Mouse (Mus musculus) forebrain, embryonic 12.5 days (tissue): ENCODE measurements around the gene Itsn1. TPM values are rescaled to one million over a fixed set of nuclear protein-coding genes. Genes with fewer than 3 reads are reported as not detected.

Experiments
- ATAC-seq: fragments of 200-750 bp; cut with Nextera tagmentation; 2 replicates; pipeline ENCODE4 v1.8.0; 2017; ENCODE audit warnings: moderate TSS enrichment; ENCODE audit not compliant: low FRiP score
- H3K27ac ChIP-seq: fragments of 300-500 bp; sonication (generic); 2 replicates; pipeline ENCODE4 v1.5.1; 2016; ENCODE audit warnings: mild to moderate bottlenecking
- H3K27me3 ChIP-seq: fragments of 300-500 bp; sonication (generic); 2 replicates; pipeline ENCODE4 v1.6.1; 2016; ENCODE audit warnings: mild to moderate bottlenecking
- H3K36me3 ChIP-seq: fragments of 300-500 bp; sonication (generic); replicated peaks from 2 replicates; pipeline ENCODE4 v1.6.1; 2016; ENCODE audit warnings: mild to moderate bottlenecking
- H3K4me1 ChIP-seq: fragments of 300-500 bp; sonication (generic); 2 replicates; pipeline ENCODE4 v1.6.1; 2016
- H3K4me2 ChIP-seq: fragments of 300-500 bp; sonication (generic); 2 replicates; pipeline ENCODE4 v1.6.1; 2016; ENCODE audit warnings: mild to moderate bottlenecking, moderate library complexity
- H3K4me3 ChIP-seq: fragments of 300-500 bp; sonication (generic); replicated peaks from 2 replicates; pipeline ENCODE4 v1.5.1; 2016; ENCODE audit warnings: mild to moderate bottlenecking
- H3K9ac ChIP-seq: fragments of 300-500 bp; sonication (generic); 2 replicates; pipeline ENCODE4 v1.6.1; 2016; ENCODE audit warnings: mild to moderate bottlenecking
- H3K9me3 ChIP-seq: fragments of 300-500 bp; sonication (generic); 2 replicates; pipeline ENCODE4 v1.6.1; 2016
- WGBS: fragments of 180-500 bp; shearing (Covaris S2); methylation state at CpG from one replicate; pipeline ENCODE4 v1.1.7; 2016; 5-methylcytosine and 5-hydroxymethylcytosine counted together
- polyA plus RNA-seq: library from polyadenylated mRNA; unstranded; fragments of >200 nt; fragmentation: Nextera tagmentation; extraction: Ambion mirVana; gene quantifications from 2 replicates; pipeline ENCODE4 v1.2.1, GENCODE M21; 2016

The Itsn1 gene
- polyA plus RNA-seq, 1 experiment from 2014 or later = 65.4 TPM

DNA sequence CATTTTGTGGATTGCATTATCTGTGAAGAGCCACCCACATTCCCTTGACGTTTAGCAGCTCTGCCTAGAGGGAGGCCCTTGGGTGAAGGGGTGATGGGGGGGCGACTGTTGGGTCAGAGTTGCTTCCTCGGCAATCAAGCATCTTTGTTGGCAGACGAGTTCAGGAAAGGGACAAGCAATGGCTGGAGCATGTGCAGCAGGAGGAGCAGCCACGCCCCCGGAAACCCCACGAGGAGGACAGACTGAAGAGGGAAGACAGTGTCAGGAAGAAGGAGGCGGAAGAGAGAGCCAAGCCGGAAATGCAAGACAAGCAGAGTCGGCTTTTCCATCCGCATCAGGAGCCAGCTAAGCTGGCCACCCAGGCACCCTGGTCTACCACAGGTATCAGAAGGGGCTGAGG is 110.4 kb downstream of the Itsn1 start:
- WGBS = 78% methylated on average over 11 of the region's 11 CpGs
- no peaks in the 10 kb centered on the region for H3K9me3 ChIP-seq
- no peak overlapping the region for H3K4me3 ChIP-seq
- H3K27ac ChIP-seq = no peak overlapping the region
- H3K36me3 ChIP-seq = peaks cover 57% of the 10 kb centered on the region
- ATAC-seq = no peak
- H3K4me1 ChIP-seq = peaks cover 24% of the 10 kb centered on the region
- no peaks in the 10 kb centered on the region for H3K27me3 ChIP-seq
- no peak overlapping the region for H3K9ac ChIP-seq
- H3K4me2 ChIP-seq = no peak overlapping the region

DNA sequence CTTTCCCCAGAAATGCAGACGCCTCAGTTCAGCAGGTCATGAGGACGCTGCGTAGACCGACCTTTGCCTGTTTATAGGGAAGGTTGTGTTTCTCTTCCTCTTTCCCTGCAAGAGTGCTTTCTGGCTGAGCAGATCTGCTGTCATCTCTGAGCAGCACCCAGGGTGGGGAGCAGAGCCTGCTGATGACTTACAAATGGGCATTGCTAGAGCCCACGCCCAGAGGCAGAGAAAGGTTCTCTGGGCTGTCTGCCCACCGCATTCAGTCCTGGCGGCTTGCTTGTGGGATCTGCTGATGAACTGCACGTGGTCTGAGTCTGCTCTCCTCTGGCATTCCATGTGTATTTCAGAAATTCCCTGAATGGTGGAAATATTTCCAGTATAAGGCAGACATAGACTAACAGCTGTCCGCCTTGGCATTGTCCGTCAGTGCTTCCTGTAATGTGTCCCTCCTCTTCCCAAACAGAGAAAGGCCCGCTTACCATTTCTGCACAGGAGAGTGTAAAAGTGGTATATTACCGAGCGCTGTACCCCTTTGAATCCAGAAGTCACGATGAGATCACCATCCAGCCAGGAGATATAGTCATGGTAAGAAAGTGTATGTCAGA is 112.0 kb downstream of the Itsn1 start:
- ATAC-seq = no peak
- WGBS = 89% methylated on average over 14 of the region's 14 CpGs
- no peak overlapping the region for H3K4me3 ChIP-seq
- peaks cover 19% of the 10 kb centered on the region for H3K4me1 ChIP-seq
- no peak overlapping the region for H3K27ac ChIP-seq
- no peak overlapping the region for H3K9ac ChIP-seq
- peaks cover 62% of the 10 kb centered on the region for H3K36me3 ChIP-seq
- no peaks in the 10 kb centered on the region for H3K9me3 ChIP-seq
- no peak overlapping the region for H3K4me2 ChIP-seq
- H3K27me3 ChIP-seq = no peaks in the 10 kb centered on the region

DNA sequence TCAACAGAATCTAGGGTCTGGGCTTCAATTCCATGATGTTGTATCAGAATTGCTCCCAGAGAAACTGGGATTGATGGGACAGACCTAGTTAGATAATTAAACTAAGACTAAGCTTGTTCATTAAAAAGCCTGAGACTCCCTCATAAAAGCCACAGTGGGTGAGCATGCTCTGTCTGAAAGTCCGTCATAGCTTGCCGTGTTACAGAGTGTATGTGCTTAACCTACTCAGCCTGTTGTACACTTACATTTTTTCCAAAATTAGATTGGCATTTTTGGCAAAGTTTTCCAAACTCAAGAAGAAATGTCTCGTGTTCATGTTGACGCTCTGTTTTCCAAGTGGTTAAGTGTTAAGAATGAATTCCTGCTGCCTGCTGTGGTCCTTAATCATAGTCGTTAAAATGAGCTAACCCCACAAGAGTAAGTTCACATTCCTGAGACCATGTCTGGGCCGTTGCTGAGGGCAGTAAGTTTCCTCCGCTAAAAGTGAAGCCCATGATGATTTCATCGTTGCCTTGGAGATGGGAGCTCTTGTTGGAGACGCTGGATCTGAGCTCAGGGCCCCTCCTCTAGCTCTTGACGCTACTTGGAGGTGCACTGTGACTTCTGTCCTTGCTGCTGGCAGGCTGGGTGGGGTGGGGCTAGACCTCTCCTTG is 117.1 kb downstream of the Itsn1 start:
- no peak overlapping the region for H3K9ac ChIP-seq
- peaks cover 66% of the 10 kb centered on the region for H3K36me3 ChIP-seq
- H3K27me3 ChIP-seq = no peaks in the 10 kb centered on the region
- H3K9me3 ChIP-seq = no peaks in the 10 kb centered on the region
- no peak for ATAC-seq
- no peak overlapping the region for H3K4me3 ChIP-seq
- WGBS = 37% methylated on average over 10 of the region's 10 CpGs
- H3K4me1 ChIP-seq = no peaks in the 10 kb centered on the region
- H3K27ac ChIP-seq = no peak overlapping the region
- no peak overlapping the region for H3K4me2 ChIP-seq

DNA sequence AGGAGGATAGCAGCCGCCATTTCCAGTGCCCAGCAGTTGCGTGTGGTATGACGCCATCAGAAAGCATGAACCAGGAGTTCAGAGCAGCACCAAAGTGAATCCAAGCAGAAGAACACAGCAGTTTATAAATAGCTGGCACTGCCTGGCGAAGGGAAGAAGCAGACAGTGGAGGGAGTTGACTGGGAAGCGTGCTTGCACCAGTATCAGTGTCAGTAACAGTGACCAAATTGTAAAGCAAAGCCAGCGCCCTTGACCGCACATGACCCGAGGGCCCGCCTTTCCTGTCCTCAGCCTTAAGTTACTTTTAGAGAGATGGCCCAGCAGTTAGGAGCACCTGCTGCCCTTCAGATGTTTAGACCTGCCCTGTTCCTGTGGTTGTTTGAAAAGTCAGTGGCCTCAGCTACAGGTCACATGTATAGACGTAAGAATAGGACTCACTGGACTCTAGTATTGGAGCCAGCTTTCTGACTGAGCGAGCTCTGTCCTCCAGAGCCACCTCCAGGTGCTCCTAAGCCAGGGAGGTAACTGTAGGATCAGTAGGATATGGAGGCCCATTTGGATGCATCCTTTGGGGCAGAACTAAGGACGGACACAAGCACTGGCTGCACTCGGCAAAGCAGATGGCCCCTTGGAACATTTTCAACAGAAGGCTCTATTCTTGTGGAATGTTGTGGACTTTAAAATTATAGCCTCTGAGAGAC is 118.6 kb downstream of the Itsn1 start:
- H3K9me3 ChIP-seq = no peaks in the 10 kb centered on the region
- no peak overlapping the region for H3K4me3 ChIP-seq
- H3K36me3 ChIP-seq = peaks cover 69% of the 10 kb centered on the region
- no peak overlapping the region for H3K4me2 ChIP-seq
- no peaks in the 10 kb centered on the region for H3K27me3 ChIP-seq
- no peak for ATAC-seq
- H3K4me1 ChIP-seq = no peaks in the 10 kb centered on the region
- no peak overlapping the region for H3K9ac ChIP-seq
- 93% methylated on average over 13 of the region's 13 CpGs for WGBS
- H3K27ac ChIP-seq = no peak overlapping the region

DNA sequence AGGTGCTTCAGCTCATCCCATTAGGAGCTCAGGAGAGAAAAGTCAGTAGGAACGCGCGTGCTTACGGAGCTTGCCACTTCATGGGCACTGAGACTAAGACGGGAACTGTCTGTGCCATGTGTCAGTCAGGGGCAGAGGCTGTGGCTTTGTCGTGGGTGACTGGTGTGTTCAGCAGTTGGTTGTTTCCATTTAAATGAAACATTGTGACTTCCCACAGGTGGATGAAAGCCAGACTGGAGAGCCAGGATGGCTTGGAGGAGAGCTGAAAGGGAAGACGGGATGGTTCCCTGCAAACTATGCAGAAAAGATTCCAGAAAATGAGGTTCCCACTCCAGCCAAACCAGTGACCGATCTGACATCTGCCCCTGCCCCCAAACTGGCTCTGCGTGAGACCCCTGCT is 119.4 kb downstream of the Itsn1 start:
- 95% methylated on average over 9 of the region's 9 CpGs for WGBS
- Histone ChIP-seq H3K4me3 (no peak overlapping the region), H3K4me2 (no peak overlapping the region), H3K27me3 (no peaks in the 10 kb centered on the region), H3K27ac (no peak overlapping the region), H3K9me3 (no peaks in the 10 kb centered on the region), H3K36me3 (peaks cover 70% of the 10 kb centered on the region), H3K9ac (no peak overlapping the region), H3K4me1 (no peaks in the 10 kb centered on the region)
- no peak for ATAC-seq

DNA sequence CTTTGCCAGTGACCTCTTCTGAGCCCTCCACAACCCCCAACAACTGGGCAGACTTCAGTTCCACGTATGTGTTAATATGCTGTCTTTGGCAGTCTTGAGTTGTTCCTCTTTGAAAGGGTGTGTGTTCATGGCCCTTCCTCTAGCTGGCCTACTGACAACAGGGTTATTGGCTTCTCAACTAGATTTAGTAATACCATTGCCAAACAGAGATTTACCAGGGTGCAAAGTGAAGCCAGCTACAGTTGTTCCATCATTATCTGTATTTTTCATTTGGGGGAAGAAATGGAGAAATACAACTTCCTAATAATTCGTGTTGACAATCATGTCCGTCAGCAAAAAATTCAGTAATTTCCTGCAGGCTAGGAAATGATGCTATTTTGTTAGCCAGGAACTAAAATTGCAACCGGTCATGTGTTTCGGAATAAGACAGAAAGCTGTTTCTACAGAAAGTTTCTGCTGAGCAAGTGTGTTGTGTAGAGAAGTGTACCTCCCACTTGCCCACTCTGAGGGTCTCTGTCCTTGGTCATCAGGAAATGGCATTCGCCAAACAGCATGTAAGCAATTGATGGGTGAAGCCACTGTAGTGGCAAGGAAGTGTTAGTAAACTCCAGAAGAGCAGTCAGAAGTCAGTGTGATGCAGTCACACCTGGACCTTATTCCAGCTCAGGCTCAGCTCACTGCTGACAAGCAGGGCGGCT is 120.0 kb downstream of the Itsn1 start:
- Histone ChIP-seq H3K9me3 (no peaks in the 10 kb centered on the region), H3K27ac (no peak overlapping the region), H3K4me1 (no peaks in the 10 kb centered on the region), H3K9ac (no peak overlapping the region), H3K27me3 (no peaks in the 10 kb centered on the region), H3K4me3 (no peak overlapping the region), H3K4me2 (no peak overlapping the region), H3K36me3 (peaks cover 70% of the 10 kb centered on the region)
- 91% methylated on average over 7 of the region's 7 CpGs for WGBS
- ATAC-seq = no peak

DNA sequence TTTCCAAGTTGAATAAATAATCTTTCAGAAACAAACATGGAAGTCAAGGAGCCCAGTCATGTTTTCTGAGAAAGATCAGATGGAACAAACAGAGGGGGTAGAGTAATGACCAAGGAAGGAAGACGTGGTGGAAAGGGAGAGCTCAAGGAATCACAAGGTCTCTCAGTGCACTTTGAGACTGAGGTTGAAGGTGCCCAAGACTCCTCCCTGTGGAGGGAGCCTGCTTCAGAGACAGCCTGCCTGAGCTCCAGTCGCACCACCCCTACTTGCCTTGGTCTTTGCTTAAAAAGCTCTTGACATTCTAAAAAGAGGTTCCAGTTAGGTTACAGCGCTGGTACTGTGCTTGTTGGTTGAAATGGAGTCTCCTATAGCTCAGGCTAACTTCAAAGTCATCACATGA is 121.1 kb downstream of the Itsn1 start:
- 93% methylated on average over 3 of the region's 3 CpGs for WGBS
- no peaks in the 10 kb centered on the region for H3K9me3 ChIP-seq
- H3K27ac ChIP-seq = no peak overlapping the region
- H3K9ac ChIP-seq = no peak overlapping the region
- H3K36me3 ChIP-seq = peaks cover 72% of the 10 kb centered on the region
- no peak overlapping the region for H3K4me3 ChIP-seq
- ATAC-seq = no peak
- no peaks in the 10 kb centered on the region for H3K4me1 ChIP-seq
- H3K27me3 ChIP-seq = no peaks in the 10 kb centered on the region
- H3K4me2 ChIP-seq = no peak overlapping the region

DNA sequence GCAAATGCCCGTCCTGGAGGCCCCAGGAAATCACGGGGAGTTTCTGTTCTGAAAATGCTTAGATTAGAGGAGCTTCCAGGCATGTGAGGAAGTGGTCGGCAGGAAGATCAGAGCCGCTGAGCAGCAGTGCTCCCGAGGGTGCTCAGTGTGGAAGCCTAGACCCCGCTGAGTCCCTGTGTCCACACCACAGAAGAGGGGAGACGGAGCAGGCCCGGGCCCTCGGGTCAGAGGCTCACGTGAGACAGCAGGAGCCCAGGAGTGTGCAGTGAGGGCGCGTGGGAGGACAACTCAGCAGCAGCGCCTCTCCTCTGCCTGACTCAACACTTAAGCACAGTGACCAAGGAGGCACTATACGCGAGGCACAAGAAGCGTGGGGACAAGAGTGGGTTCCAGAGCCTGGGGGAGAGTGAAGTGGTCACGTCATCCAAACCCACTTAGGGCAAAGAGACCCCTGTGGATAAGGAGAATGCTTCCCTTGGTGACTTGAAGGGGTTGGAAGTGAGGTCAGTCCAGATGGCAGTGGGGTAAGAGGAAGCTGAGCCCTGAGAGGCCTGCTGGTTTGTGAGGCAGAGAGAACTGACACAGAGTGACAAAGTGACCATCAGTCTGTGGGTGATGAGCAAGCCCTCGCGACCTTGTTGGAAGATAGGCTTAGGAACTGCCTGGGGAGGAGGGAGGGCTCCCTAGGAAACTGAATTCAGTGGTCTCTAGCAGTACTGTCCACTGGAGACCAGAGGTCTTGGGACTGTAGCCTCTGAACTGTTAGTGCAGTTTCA is 122.6 kb downstream of the Itsn1 start:
- Histone ChIP-seq H3K27ac (no peak overlapping the region), H3K4me1 (no peaks in the 10 kb centered on the region), H3K4me2 (no peak overlapping the region), H3K27me3 (no peaks in the 10 kb centered on the region), H3K9ac (no peak overlapping the region), H3K4me3 (no peak overlapping the region), H3K36me3 (peaks cover 84% of the 10 kb centered on the region), H3K9me3 (no peaks in the 10 kb centered on the region)
- WGBS = 92% methylated on average over 19 of the region's 19 CpGs
- no peak for ATAC-seq

DNA sequence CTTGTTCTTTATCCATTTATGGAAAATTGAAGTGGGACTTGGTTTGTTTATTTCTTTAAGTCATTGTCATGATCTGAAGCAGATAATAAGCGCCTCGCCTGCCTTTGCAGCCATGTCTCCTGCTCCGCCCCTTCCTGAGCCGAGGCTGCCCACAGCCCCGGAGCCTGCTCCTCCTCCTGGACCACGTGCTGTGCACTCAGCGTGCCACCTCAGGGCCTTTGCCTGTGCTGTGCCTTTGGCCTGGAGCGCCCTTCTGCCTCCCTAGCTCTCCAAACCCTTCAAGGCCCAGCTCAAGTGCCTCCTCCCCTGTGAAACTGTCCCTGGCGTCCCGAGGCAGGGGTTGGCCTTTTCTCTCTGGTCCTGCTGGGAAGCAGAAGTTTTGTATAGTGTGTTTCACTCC is 123.7 kb downstream of the Itsn1 start:
- Histone ChIP-seq H3K4me1 (no peaks in the 10 kb centered on the region), H3K36me3 (peaks cover 89% of the 10 kb centered on the region), H3K27me3 (no peaks in the 10 kb centered on the region), H3K9ac (no peak overlapping the region), H3K9me3 (no peaks in the 10 kb centered on the region), H3K4me2 (no peak overlapping the region), H3K4me3 (no peak overlapping the region), H3K27ac (no peak overlapping the region)
- 89% methylated on average over 10 of the region's 10 CpGs for WGBS
- no peak for ATAC-seq

DNA sequence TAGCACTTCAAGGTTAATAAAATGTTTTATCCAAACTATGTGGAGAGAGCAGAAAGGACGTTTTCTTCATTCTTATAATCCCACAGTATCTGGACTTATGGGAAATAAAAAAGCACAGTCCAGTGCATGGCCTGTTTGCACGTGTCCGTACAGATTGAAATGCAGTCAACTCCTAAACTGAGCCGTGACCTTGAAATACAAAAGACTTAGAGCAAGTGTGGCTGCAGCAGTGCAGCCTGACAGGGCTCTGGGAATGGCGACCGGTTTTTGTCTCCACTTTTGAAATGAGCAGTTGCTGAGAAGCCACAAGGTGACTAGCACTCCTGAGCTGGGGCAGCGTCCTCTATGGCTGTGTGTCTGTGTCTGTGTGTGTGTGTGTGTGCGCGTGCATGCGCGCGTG is 124.1 kb downstream of the Itsn1 start:
- Histone ChIP-seq H3K27ac (no peak overlapping the region), H3K9ac (no peak overlapping the region), H3K9me3 (no peaks in the 10 kb centered on the region), H3K4me3 (no peak overlapping the region), H3K27me3 (no peaks in the 10 kb centered on the region), H3K36me3 (peaks cover 91% of the 10 kb centered on the region), H3K4me2 (no peak overlapping the region), H3K4me1 (no peaks in the 10 kb centered on the region)
- no peak for ATAC-seq
- WGBS = 88% methylated on average over 12 of the region's 12 CpGs

DNA sequence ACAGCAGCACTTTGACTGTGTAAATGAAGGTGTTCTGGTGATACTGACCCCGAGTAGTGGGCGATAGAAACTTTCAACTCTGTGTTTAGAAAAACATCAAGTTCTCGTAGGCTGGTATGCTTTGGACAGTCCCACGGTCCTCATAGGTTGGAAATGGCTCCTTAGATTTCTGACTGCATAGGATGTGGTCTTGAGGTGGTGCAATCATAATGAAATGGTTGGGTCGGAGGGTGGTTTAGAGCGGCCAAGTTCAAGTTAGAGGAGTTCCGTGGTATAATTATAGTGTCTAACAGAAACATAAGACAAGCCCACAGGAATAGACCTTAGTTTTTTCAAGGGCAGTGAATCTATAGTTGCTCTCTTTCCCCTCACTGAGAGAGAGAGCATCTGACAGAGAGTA is 129.6 kb downstream of the Itsn1 start:
- Histone ChIP-seq H3K9me3 (no peaks in the 10 kb centered on the region), H3K4me1 (no peaks in the 10 kb centered on the region), H3K9ac (no peak overlapping the region), H3K27me3 (no peaks in the 10 kb centered on the region), H3K36me3 (peaks cover 63% of the 10 kb centered on the region), H3K4me2 (no peak overlapping the region), H3K27ac (no peak overlapping the region), H3K4me3 (no peak overlapping the region)
- ATAC-seq = no peak
- 97% methylated on average over 7 of the region's 7 CpGs for WGBS

DNA sequence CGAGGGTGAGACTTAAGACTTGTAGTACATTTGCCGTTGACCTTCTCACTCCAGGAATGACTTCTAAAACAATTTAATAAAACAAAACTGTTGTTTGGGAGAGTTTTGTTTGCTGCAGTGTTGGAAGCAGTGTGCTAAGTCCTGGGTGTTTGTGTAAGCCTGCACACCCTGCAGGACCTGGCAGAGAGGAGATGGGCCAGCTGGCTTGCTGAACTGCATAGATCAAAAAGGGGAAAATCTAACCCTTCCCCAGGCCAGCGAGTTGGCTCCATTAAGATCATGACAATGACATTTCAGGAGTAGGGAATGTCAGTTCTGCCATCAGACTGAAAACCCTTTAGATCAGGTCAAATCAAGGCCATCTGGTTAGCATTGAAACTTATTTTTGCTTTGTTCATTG is 130.1 kb downstream of the Itsn1 start:
- ATAC-seq = no peak
- Histone ChIP-seq H3K4me1 (no peaks in the 10 kb centered on the region), H3K36me3 (peaks cover 64% of the 10 kb centered on the region), H3K9ac (no peak overlapping the region), H3K4me2 (no peak overlapping the region), H3K9me3 (no peaks in the 10 kb centered on the region), H3K4me3 (no peak overlapping the region), H3K27ac (no peak overlapping the region), H3K27me3 (no peaks in the 10 kb centered on the region)
- WGBS = 93% methylated on average over 3 of the region's 3 CpGs
